Mouse (Mus musculus): Measurements from ENCODE around the gene Efhc1. TPM values are rescaled to one million over a fixed set of nuclear protein-coding genes. Genes with fewer than 3 reads are reported as not detected.
A peak's percentile ranks its signal among the peaks of the same experiment; 100 is the strongest.

The Efhc1 gene
- not detected in 2 replicates for total RNA-seq (2014; fragmentation: Nextera tagmentation)
- not detected in 2 replicates for total RNA-seq (2017)

GRCm38 (mm10) chr1:20951300-20951763, at the start of gene Efhc1:
Gene Efhc1 (plus strand): TSS chr1:20951626.
- peak; percentile 98 for ATAC-seq (replicated peaks; ENCODE audit: low FRiP score, low TSS enrichment, poor library complexity, severe bottlenecking)

- no peak for ATAC-seq (replicated peaks; ENCODE audit: low FRiP score, low TSS enrichment, poor library complexity, severe bottlenecking)
These were observed 45.8 kb upstream of the Efhc1 start for GRCm38 (mm10) chr1:20905501-20906127.

- ATAC-seq (replicated peaks; ENCODE audit: low FRiP score, low TSS enrichment, poor library complexity, severe bottlenecking) = no peak
These were observed 45.3 kb upstream of the Efhc1 start for GRCm38 (mm10) chr1:20906128-20906515.

GRCm38 (mm10) chr1:20908541-20908940, 42.9 kb upstream of the Efhc1 start:
- no peak for ATAC-seq (replicated peaks; ENCODE audit: low FRiP score, low TSS enrichment, poor library complexity, severe bottlenecking)

- no peak for ATAC-seq (replicated peaks; ENCODE audit: low FRiP score, low TSS enrichment, poor library complexity, severe bottlenecking)
These were observed 39.3 kb upstream of the Efhc1 start for GRCm38 (mm10) chr1:20912115-20912514.

GRCm38 (mm10) chr1:20912527-20913171, 38.8 kb upstream of the Efhc1 start:
- peak; percentile 58 for ATAC-seq (replicated peaks; ENCODE audit: low FRiP score, low TSS enrichment, poor library complexity, severe bottlenecking)

- ATAC-seq (replicated peaks; ENCODE audit: low FRiP score, low TSS enrichment, poor library complexity, severe bottlenecking) = no peak
These were observed 36.7 kb upstream of the Efhc1 start for GRCm38 (mm10) chr1:20914769-20915168.

GRCm38 (mm10) chr1:20915608-20916007, 35.8 kb upstream of the Efhc1 start:
- ATAC-seq (replicated peaks; ENCODE audit: low FRiP score, low TSS enrichment, poor library complexity, severe bottlenecking) = no peak

GRCm38 (mm10) chr1:20917496-20918050, 33.9 kb upstream of the Efhc1 start:
- ATAC-seq (replicated peaks; ENCODE audit: low FRiP score, low TSS enrichment, poor library complexity, severe bottlenecking) = no peak

GRCm38 (mm10) chr1:20919728-20920127, 31.7 kb upstream of the Efhc1 start:
- ATAC-seq (replicated peaks; ENCODE audit: low FRiP score, low TSS enrichment, poor library complexity, severe bottlenecking) = no peak

GRCm38 (mm10) chr1:20921081-20921528, 30.3 kb upstream of the Efhc1 start:
- no peak for ATAC-seq (replicated peaks; ENCODE audit: low FRiP score, low TSS enrichment, poor library complexity, severe bottlenecking)

- no peak for ATAC-seq (replicated peaks; ENCODE audit: low FRiP score, low TSS enrichment, poor library complexity, severe bottlenecking)
These were observed 28.6 kb upstream of the Efhc1 start for GRCm38 (mm10) chr1:20922612-20923399.

- ATAC-seq (replicated peaks; ENCODE audit: low FRiP score, low TSS enrichment, poor library complexity, severe bottlenecking) = peak; percentile 44; the same call in 1 of the 2 replicates
These were observed 26.1 kb upstream of the Efhc1 start for GRCm38 (mm10) chr1:20925324-20925723.

GRCm38 (mm10) chr1:20925926-20926325, 25.5 kb upstream of the Efhc1 start:
- ATAC-seq (replicated peaks; ENCODE audit: low FRiP score, low TSS enrichment, poor library complexity, severe bottlenecking) = 0 out of 2 replicates have a peak, but pooled peaks have one; percentile 4

- ATAC-seq (replicated peaks; ENCODE audit: low FRiP score, low TSS enrichment, poor library complexity, severe bottlenecking) = no peak
These were observed 25.1 kb upstream of the Efhc1 start for GRCm38 (mm10) chr1:20926376-20926775.

- peak; percentile 50 for ATAC-seq (replicated peaks; ENCODE audit: low FRiP score, low TSS enrichment, poor library complexity, severe bottlenecking)
These were observed 22.9 kb upstream of the Efhc1 start for GRCm38 (mm10) chr1:20928487-20928886.

GRCm38 (mm10) chr1:20933457-20933856, 18.0 kb upstream of the Efhc1 start:
- ATAC-seq (replicated peaks; ENCODE audit: low FRiP score, low TSS enrichment, poor library complexity, severe bottlenecking) = peak; percentile 75

GRCm38 (mm10) chr1:20935106-20935505, 16.3 kb upstream of the Efhc1 start:
- peak; percentile 76 for ATAC-seq (replicated peaks; ENCODE audit: low FRiP score, low TSS enrichment, poor library complexity, severe bottlenecking)

GRCm38 (mm10) chr1:20939046-20939445, 12.4 kb upstream of the Efhc1 start:
- ATAC-seq (replicated peaks; ENCODE audit: low FRiP score, low TSS enrichment, poor library complexity, severe bottlenecking) = peak; percentile 75

- ATAC-seq (replicated peaks; ENCODE audit: low FRiP score, low TSS enrichment, poor library complexity, severe bottlenecking) = no peak; the same call in 1 of the 2 replicates
These were observed 11.3 kb upstream of the Efhc1 start for GRCm38 (mm10) chr1:20940151-20940550.
